Mouse (Mus musculus) intestine, postnatal 0 days (tissue): Measurements from ENCODE around the gene Fam126a. TPM values are rescaled to one million over a fixed set of nuclear protein-coding genes. Genes with fewer than 3 reads are reported as not detected.

Experiments
- ATAC-seq: fragments of 200-750 bp; cut with Nextera tagmentation; 2 replicates; pipeline ENCODE4 v1.8.0; 2017; ENCODE audit warnings: mild to moderate bottlenecking, moderate TSS enrichment, moderate library complexity
- H3K27ac ChIP-seq: fragments of 300-500 bp; sonication (generic); 2 replicates; pipeline ENCODE4 v1.5.1; 2014; ENCODE audit warnings: mild to moderate bottlenecking, low read depth, low read length, moderate library complexity
- H3K27me3 ChIP-seq: fragments of 300-500 bp; sonication (generic); replicated peaks from 2 replicates; pipeline ENCODE4 v1.6.1; 2014; ENCODE audit warnings: low read length, mixed read lengths; ENCODE audit not compliant: control insufficient read depth, insufficient read depth
- H3K36me3 ChIP-seq: fragments of 300-500 bp; sonication (generic); 2 replicates; pipeline ENCODE4 v1.6.1; 2014; ENCODE audit warnings: mild to moderate bottlenecking, moderate library complexity; ENCODE audit not compliant: control insufficient read depth, insufficient read depth
- H3K4me1 ChIP-seq: fragments of 300-500 bp; sonication (generic); replicated peaks from 2 replicates; pipeline ENCODE4 v1.6.1; 2014; ENCODE audit warnings: antibody characterized with exemption, low read length, mixed read lengths; ENCODE audit not compliant: control insufficient read depth, insufficient read depth
- H3K4me2 ChIP-seq: fragments of 300-500 bp; sonication (generic); replicated peaks from 2 replicates; pipeline ENCODE4 v1.6.1; 2014; ENCODE audit warnings: low read depth, mild to moderate bottlenecking, moderate library complexity
- H3K4me3 ChIP-seq: fragments of 300-500 bp; sonication (generic); 2 replicates; pipeline ENCODE4 v1.5.1; 2014; ENCODE audit warnings: low read depth, low read length
- H3K9ac ChIP-seq: fragments of 300-500 bp; sonication (generic); 2 replicates; pipeline ENCODE4 v1.6.1; 2014; ENCODE audit warnings: mild to moderate bottlenecking, low read depth, low read length
- H3K9me3 ChIP-seq: fragments of 300-500 bp; sonication (generic); 2 replicates; pipeline ENCODE4 v1.6.1; 2016; ENCODE audit warnings: mixed run types; ENCODE audit not compliant: control insufficient read depth
- CTCF ChIP-seq: sonication (generic); IDR thresholded peaks from 2 replicates; pipeline ENCODE4 v1.5.1; 2016; ENCODE audit warnings: low read depth, mild to moderate bottlenecking, control low read depth, antibody characterized with exemption, moderate library complexity
- WGBS: fragments of 180-500 bp; shearing (Covaris S2); extraction: QIAGEN DNeasy Blood & Tissue Kit; methylation state at CpG from one replicate; pipeline ENCODE4 v1.1.7; 2014; 5-methylcytosine and 5-hydroxymethylcytosine counted together
- polyA plus RNA-seq: library from polyadenylated mRNA; unstranded; fragments of >200 nt; fragmentation: Nextera tagmentation; extraction: Ambion mirVana; gene quantifications from 2 replicates; pipeline ENCODE4 v1.2.1, GENCODE M21; 2015

The Fam126a gene
- polyA plus RNA-seq, 1 experiment from 2014 or later, result 5.0 TPM

- Histone ChIP-seq H3K4me2 (no peak overlapping the region), H3K27me3 (no peaks in the 10 kb centered on the region), H3K4me3 (no peak overlapping the region), H3K9ac (no peak overlapping the region), H3K36me3 (no peaks in the 10 kb centered on the region), H3K9me3 (no peaks in the 10 kb centered on the region), H3K27ac (no peak overlapping the region), H3K4me1 (no peaks in the 10 kb centered on the region)
- ATAC-seq, result no peak
- WGBS, result 89% methylated on average over 12 of the region's 12 CpGs
- no peak for TF ChIP-seq CTCF
These were observed 106.9 kb downstream of the Fam126a start for GRCm38 (mm10) chr5:23923481-23924165.

GRCm38 (mm10) chr5:23922516-23923291 lies 107.8 kb downstream of the Fam126a start:
- no peak for TF ChIP-seq CTCF
- 69% methylated on average over 12 of the region's 12 CpGs for WGBS
- Histone ChIP-seq H3K27ac (no peak overlapping the region), H3K9ac (no peak overlapping the region), H3K4me1 (no peaks in the 10 kb centered on the region), H3K4me3 (no peak overlapping the region), H3K4me2 (no peak overlapping the region), H3K27me3 (no peaks in the 10 kb centered on the region), H3K9me3 (no peaks in the 10 kb centered on the region), H3K36me3 (no peaks in the 10 kb centered on the region)
- peak; percentile 36; the same call in 1 of the 2 replicates for ATAC-seq

- no peaks in the 10 kb centered on the region for H3K4me1 ChIP-seq
- H3K4me2 ChIP-seq, result no peak overlapping the region
- no peaks in the 10 kb centered on the region for H3K27me3 ChIP-seq
- no peak overlapping the region for H3K27ac ChIP-seq
- H3K9me3 ChIP-seq, result no peaks in the 10 kb centered on the region
- H3K36me3 ChIP-seq, result no peaks in the 10 kb centered on the region
- H3K4me3 ChIP-seq, result no peak overlapping the region
- TF ChIP-seq CTCF, result no peak
- H3K9ac ChIP-seq, result no peak overlapping the region
- ATAC-seq, result no peak
- WGBS, result 76% methylated on average over 1 of the region's 1 CpGs
These were observed 109.2 kb downstream of the Fam126a start for GRCm38 (mm10) chr5:23921316-23921715.

GRCm38 (mm10) chr5:23919892-23920731 lies 110.4 kb downstream of the Fam126a start:
- Histone ChIP-seq H3K36me3 (no peaks in the 10 kb centered on the region), H3K27ac (no peak overlapping the region), H3K27me3 (no peaks in the 10 kb centered on the region), H3K9me3 (no peaks in the 10 kb centered on the region), H3K4me2 (no peak overlapping the region), H3K9ac (no peak overlapping the region), H3K4me1 (no peaks in the 10 kb centered on the region), H3K4me3 (no peak overlapping the region)
- WGBS, result 56% methylated on average over 7 of the region's 7 CpGs
- TF ChIP-seq CTCF, result no peak
- ATAC-seq, result no peak

GRCm38 (mm10) chr5:23917301-23917700 lies 113.2 kb downstream of the Fam126a start:
- WGBS, result 97% methylated on average over 1 of the region's 1 CpGs
- Histone ChIP-seq H3K36me3 (no peaks in the 10 kb centered on the region), H3K4me2 (no peak overlapping the region), H3K4me1 (no peaks in the 10 kb centered on the region), H3K9ac (no peak overlapping the region), H3K27ac (no peak overlapping the region), H3K27me3 (no peaks in the 10 kb centered on the region), H3K4me3 (no peak overlapping the region), H3K9me3 (no peaks in the 10 kb centered on the region)
- ATAC-seq, result no peak
- no peak for TF ChIP-seq CTCF

- H3K4me1 ChIP-seq, result no peaks in the 10 kb centered on the region
- ATAC-seq, result no peak
- no peak for TF ChIP-seq CTCF
- H3K9me3 ChIP-seq, result no peaks in the 10 kb centered on the region
- WGBS, result 98% methylated on average over 1 of the region's 1 CpGs
- H3K4me2 ChIP-seq, result no peak overlapping the region
- no peak overlapping the region for H3K27ac ChIP-seq
- no peak overlapping the region for H3K9ac ChIP-seq
- H3K27me3 ChIP-seq, result no peaks in the 10 kb centered on the region
- no peaks in the 10 kb centered on the region for H3K36me3 ChIP-seq
- no peak overlapping the region for H3K4me3 ChIP-seq
These were observed 118.9 kb downstream of the Fam126a start for GRCm38 (mm10) chr5:23911556-23911955.
